8 mouse cellular contexts compared by ENCODE assay signal in genomic region chr6:38353811-38354722, GRCm38 (mm10). TPM values are rescaled to one million over a fixed set of nuclear protein-coding genes. Genes with fewer than 3 reads are reported as not detected.
DNase-seq lines count a peak whose midpoint lies in the region; ATAC-seq lines count a peak whose summit lies in the region.

Gene Zc3hav1 (minus strand): TSS chr6:38354603.

- no peak within 1 kb of the TSS for H3K27ac ChIP-seq in hindbrain, embryonic 14.5 days

- H3K9me3 ChIP-seq in hindbrain, embryonic 14.5 days (ENCODE audit: control insufficient read depth, low read length): no peaks in the 10 kb centered on the region

- peak; percentile 85 for DNase-seq in Muller cell, postnatal 12 days (ENCODE audit: inconsistent ontology term)
- peak; percentile 23 to 24 for DNase-seq in cerebellum, postnatal 14 days
- peak; percentile 17 to 20 for DNase-seq in frontal cortex, postnatal 36 days (ENCODE audit: low spot score in 2 of 2)
- no peak for DNase-seq in hindbrain, embryonic 14.5 days (ENCODE audit: low spot score)
- peak; percentile 6 for DNase-seq in left cerebral cortex, adult 11 months (ENCODE audit: low spot score)
- DNase-seq in lung, postnatal 4 days: peak; percentile 89 to 90
- peak; percentile 15 for DNase-seq in right cerebral cortex, adult 18-20 months
- peak; percentile 26 for DNase-seq in urinary bladder, postnatal 10 days (ENCODE audit: low spot score)

- peak within 1 kb of the TSS; percentile 32; the same call in 1 of the 2 replicates for H3K9ac ChIP-seq in hindbrain, embryonic 14.5 days

- H3K4me3 ChIP-seq in hindbrain, embryonic 14.5 days (replicated peaks; ENCODE audit: low read length): peak within 1 kb of the TSS; percentile 44

- peak; percentile 53; the same call in 1 of the 2 replicates for ATAC-seq in hindbrain, embryonic 14.5 days (ENCODE audit: low FRiP score)

- WGBS in hindbrain, embryonic 14.5 days: 1% methylated on average over 87 of the region's 87 CpGs

- no peaks in the 10 kb centered on the region for H3K4me1 ChIP-seq in hindbrain, embryonic 14.5 days (replicated peaks; ENCODE audit: control insufficient read depth, insufficient read depth, low read length)

- H3K4me2 ChIP-seq in hindbrain, embryonic 14.5 days (replicated peaks): peak within 1 kb of the TSS; percentile 60

- no peaks in the 10 kb centered on the region for H3K36me3 ChIP-seq in hindbrain, embryonic 14.5 days (replicated peaks; ENCODE audit: control insufficient read depth, insufficient read depth)

- peaks cover 63% of the 10 kb centered on the region for H3K27me3 ChIP-seq in hindbrain, embryonic 14.5 days (ENCODE audit: control insufficient read depth, insufficient read depth, low read length)

RNA-seq across cellular contexts. Expression of gene Zc3hav1, which starts in this region (rescaled TPM):
- polyA plus RNA-seq in hindbrain, embryonic 14.5 days (2014; fragmentation: Nextera tagmentation; extraction: Ambion mirVana): 0.98 and 1.5 TPM in 2 replicates
